Mouse (Mus musculus): Measurements from ENCODE around the gene Zfp142. TPM values are rescaled to one million over a fixed set of nuclear protein-coding genes. Genes with fewer than 3 reads are reported as not detected.

Zfp142 gene
- total and polyA plus RNA-seq, 3 experiments: 2.8 to 15.1 (median 6.0) TPM

- Histone ChIP-seq H3K27ac (ENCODE audit: insufficient read depth, low read depth) (no peak overlapping the region), H3K36me3 (replicated peaks in 1 of 2; ENCODE audit: control insufficient read depth in 1 of 2, insufficient read depth in 1 of 2, low read length in 1 of 2) (no peaks in the 10 kb centered on the region), H3K9me3 (replicated peaks; ENCODE audit: low read length) (no peaks in the 10 kb centered on the region), H3K4me1 (ENCODE audit: control insufficient read depth in 1 of 2, insufficient read depth in 2 of 2) (no peaks in the 10 kb centered on the region), H3K4me3 (replicated peaks in 1 of 3; ENCODE audit: low read depth in 2 of 3, low read length in 2 of 3, poor library complexity in 1 of 3) (no peak overlapping the region), H3K4me2 (ENCODE audit: insufficient read depth, low read depth, poor library complexity, severe bottlenecking) (no peak overlapping the region), H3K27me3 (replicated peaks) (no peaks in the 10 kb centered on the region), H3K79me2 (replicated peaks; ENCODE audit: control insufficient read depth, extremely low read depth, insufficient read depth, poor library complexity, severe bottlenecking) (no peaks in the 10 kb centered on the region), H3K9ac (ENCODE audit: insufficient read depth, low read depth) (no peak overlapping the region)
- in situ Hi-C loops (cut with MboI; ENCODE audit: low pct_ligation_motif_present, low pct_unique_long_range_greater_than_20kb, low sequenced_read_pairs) (no loop called here), dilution Hi-C loops (cut with MboI; ENCODE audit: extremely low pct_ligation_motif_present, extremely low pct_unique_long_range_greater_than_20kb, low sequenced_read_pairs) (no loop called here)
- DNase-seq (ENCODE audit: extremely low read depth): no peak
- no peak for TF ChIP-seq CHD2 (IDR thresholded peaks at IDR 0.05; ENCODE audit: low read length)
- TF ChIP-seq CTCF (conservative IDR thresholded peaks at IDR 0.05 in 1 of 2, IDR thresholded peaks at IDR 0.05 in 1 of 2; ENCODE audit: low read depth in 2 of 2, low read length in 2 of 2): no peak
- TF ChIP-seq E2F4 (IDR thresholded peaks at IDR 0.05; ENCODE audit: insufficient replicate concordance, low read depth, low read length): no peak
- no peak for TF ChIP-seq NRF1 (IDR thresholded peaks at IDR 0.05; ENCODE audit: low read depth, low read length)
- no peak for TF ChIP-seq PAX5 (IDR thresholded peaks at IDR 0.05; ENCODE audit: low read length)
- TF ChIP-seq SIN3A (IDR thresholded peaks at IDR 0.05; ENCODE audit: low read length): no peak
These were observed 44.7 kb upstream of the Zfp142 start for GRCm38 (mm10) chr1:74632734-74633133.

GRCm38 (mm10) chr1:74628001-74628400 is 40.0 kb upstream of the Zfp142 start:
- TF ChIP-seq E2F4 (IDR thresholded peaks at IDR 0.05; ENCODE audit: insufficient replicate concordance, low read depth, low read length) (no peak), ZMIZ1 (IDR thresholded peaks at IDR 0.05; ENCODE audit: low read depth, low read length) (no peak), UBTF (IDR thresholded peaks at IDR 0.05; ENCODE audit: low read depth, low read length) (no peak), SIN3A (IDR thresholded peaks at IDR 0.05; ENCODE audit: low read length) (no peak), ZKSCAN1 (IDR thresholded peaks at IDR 0.05; ENCODE audit: borderline replicate concordance, low read depth, low read length) (no peak), JUND (conservative IDR thresholded peaks at IDR 0.05; ENCODE audit: low read depth, low read length) (no peak), CHD1 (IDR thresholded peaks at IDR 0.05; ENCODE audit: low read depth, low read length) (no peak), SMC3 (IDR thresholded peaks at IDR 0.05; ENCODE audit: low read depth, low read length) (no peak), EP300 (IDR thresholded peaks at IDR 0.05; ENCODE audit: low read length) (no peak), TBP (conservative IDR thresholded peaks at IDR 0.05; ENCODE audit: low read depth, low read length) (no peak), TCF12 (IDR thresholded peaks at IDR 0.05; ENCODE audit: low read depth, low read length) (no peak)
- Histone ChIP-seq H3K27ac (ENCODE audit: insufficient read depth, low read depth) (no peak overlapping the region), H3K27me3 (replicated peaks) (no peaks in the 10 kb centered on the region), H3K9me3 (replicated peaks; ENCODE audit: low read length) (no peaks in the 10 kb centered on the region), H3K4me2 (ENCODE audit: insufficient read depth, low read depth, poor library complexity, severe bottlenecking) (no peak overlapping the region), H3K4me1 (ENCODE audit: control insufficient read depth in 1 of 2, insufficient read depth in 2 of 2) (0 out of 4 replicates have a peak, but pooled peaks cover 0 to 4% of the 10 kb centered on the region in 2 experiments), H3K4me3 (replicated peaks in 1 of 3; ENCODE audit: low read depth in 2 of 3, low read length in 2 of 3, poor library complexity in 1 of 3) (no peak overlapping the region), H3K36me3 (replicated peaks in 1 of 2; ENCODE audit: control insufficient read depth in 1 of 2, insufficient read depth in 1 of 2, low read length in 1 of 2) (no peaks in the 10 kb centered on the region), H3K79me2 (replicated peaks; ENCODE audit: control insufficient read depth, extremely low read depth, insufficient read depth, poor library complexity, severe bottlenecking) (no peaks in the 10 kb centered on the region), H3K9ac (ENCODE audit: insufficient read depth, low read depth) (no peak overlapping the region)
- no peak for DNase-seq (ENCODE audit: extremely low read depth)
- in situ Hi-C loops (cut with MboI; ENCODE audit: low pct_ligation_motif_present, low pct_unique_long_range_greater_than_20kb, low sequenced_read_pairs): no loop called here
- dilution Hi-C loops (cut with MboI; ENCODE audit: extremely low pct_ligation_motif_present, extremely low pct_unique_long_range_greater_than_20kb, low sequenced_read_pairs): no loop called here

- Histone ChIP-seq H3K4me3 (replicated peaks in 1 of 3; ENCODE audit: low read depth in 2 of 3, low read length in 2 of 3, poor library complexity in 1 of 3) (no peak overlapping the region), H3K9ac (ENCODE audit: insufficient read depth, low read depth) (no peak overlapping the region), H3K4me1 (ENCODE audit: control insufficient read depth in 1 of 2, insufficient read depth in 2 of 2) (0 out of 4 replicates have a peak, but pooled peaks cover 0 to 4% of the 10 kb centered on the region in 2 experiments), H3K27ac (ENCODE audit: insufficient read depth, low read depth) (no peak overlapping the region), H3K36me3 (replicated peaks in 1 of 2; ENCODE audit: control insufficient read depth in 1 of 2, insufficient read depth in 1 of 2, low read length in 1 of 2) (no peaks in the 10 kb centered on the region), H3K79me2 (replicated peaks; ENCODE audit: control insufficient read depth, extremely low read depth, insufficient read depth, poor library complexity, severe bottlenecking) (no peaks in the 10 kb centered on the region), H3K4me2 (ENCODE audit: insufficient read depth, low read depth, poor library complexity, severe bottlenecking) (no peak overlapping the region), H3K27me3 (replicated peaks) (no peaks in the 10 kb centered on the region), H3K9me3 (replicated peaks; ENCODE audit: low read length) (no peaks in the 10 kb centered on the region)
- in situ Hi-C loops (cut with MboI; ENCODE audit: low pct_ligation_motif_present, low pct_unique_long_range_greater_than_20kb, low sequenced_read_pairs): no loop called here
- no peak for DNase-seq (ENCODE audit: extremely low read depth)
- TF ChIP-seq EP300 (IDR thresholded peaks at IDR 0.05; ENCODE audit: low read length) (no peak), RAD21 (IDR thresholded peaks at IDR 0.05; ENCODE audit: low read depth, low read length) (no peak), ELF1 (IDR thresholded peaks at IDR 0.05; ENCODE audit: low read depth, low read length) (no peak), USF1 (IDR thresholded peaks at IDR 0.05; ENCODE audit: low read depth, low read length) (no peak), JUND (conservative IDR thresholded peaks at IDR 0.05; ENCODE audit: low read depth, low read length) (no peak), POLR2A (IDR thresholded peaks at IDR 0.05; ENCODE audit: low read depth, low read length) (no peak), BHLHE40 (IDR thresholded peaks at IDR 0.05; ENCODE audit: low read depth, low read length) (no peak), PAX5 (IDR thresholded peaks at IDR 0.05; ENCODE audit: low read length) (no peak), MAX (IDR thresholded peaks at IDR 0.05; ENCODE audit: low read length) (no peak), KAT2A (IDR thresholded peaks at IDR 0.05; ENCODE audit: insufficient replicate concordance, low read length) (no peak), UBTF (IDR thresholded peaks at IDR 0.05; ENCODE audit: low read depth, low read length) (no peak)
- dilution Hi-C loops (cut with MboI; ENCODE audit: extremely low pct_ligation_motif_present, extremely low pct_unique_long_range_greater_than_20kb, low sequenced_read_pairs): no loop called here
These were observed 38.0 kb upstream of the Zfp142 start for GRCm38 (mm10) chr1:74626076-74626475.
